In the genomic region with DNA sequence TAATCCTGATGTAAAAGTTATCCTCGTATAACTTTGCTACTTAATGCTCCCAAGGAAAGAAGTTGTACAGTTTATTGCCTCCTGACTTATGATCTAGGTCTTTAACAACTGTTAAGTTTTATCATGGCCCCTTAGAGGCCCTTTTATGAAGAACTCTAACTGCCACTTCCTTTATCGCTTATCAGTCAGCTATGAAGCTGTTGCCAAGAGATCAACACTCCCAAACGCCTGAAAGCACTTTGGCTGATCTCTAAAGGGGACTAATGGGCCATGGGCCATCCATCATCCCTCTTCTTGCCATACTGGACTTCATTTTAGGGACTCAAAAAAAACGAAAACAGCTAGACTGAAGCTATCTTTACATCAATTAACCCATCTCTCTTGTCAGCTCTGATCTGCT, we compare ENCODE assay signal across 25 mouse cellular contexts.
DNase-seq lines count a peak whose midpoint lies in the region; ATAC-seq and TF ChIP-seq lines count a peak whose summit lies in the region.
"Had no signal": no experiment of that assay in that cellular context is flagged by ENCODE, and none has a peak within 500 bp of the region (broad histone marks: within the 10 kb centered on the region; RNA-seq: fewer than 3 reads in every experiment).

No protein-coding gene starts in this region.

- no peak overlapping the region for H3K9ac ChIP-seq in kidney, postnatal 0 days (ENCODE audit: low read depth, low read length)
- no peak overlapping the region for H3K9ac ChIP-seq in midbrain, postnatal 0 days (replicated peaks; ENCODE audit: low read length, poor library complexity, severe bottlenecking)
- H3K9ac ChIP-seq in midbrain, embryonic 15.5 days: no peak overlapping the region
- no peak overlapping the region for H3K9ac ChIP-seq in intestine, embryonic 16.5 days (ENCODE audit: low read depth, low read length)
- H3K9ac ChIP-seq: heart, embryonic 13.5 days; limb, embryonic 12.5 days; liver, embryonic 12.5 days; stomach, embryonic 15.5 days had no signal

- no peaks in the 10 kb centered on the region for H3K36me3 ChIP-seq in kidney, postnatal 0 days (ENCODE audit: insufficient read depth, low read length)
- no peaks in the 10 kb centered on the region for H3K36me3 ChIP-seq in midbrain, postnatal 0 days (ENCODE audit: insufficient read depth, low read length)
- no peaks in the 10 kb centered on the region for H3K36me3 ChIP-seq in midbrain, embryonic 15.5 days (replicated peaks)
- H3K36me3 ChIP-seq in intestine, embryonic 16.5 days (ENCODE audit: control insufficient read depth, insufficient read depth, low read length): no peaks in the 10 kb centered on the region
- H3K36me3 ChIP-seq: forebrain, embryonic 10.5 days; heart, embryonic 13.5 days; limb, embryonic 12.5 days; liver, embryonic 12.5 days; stomach, embryonic 15.5 days had no signal

- H3K9me3 ChIP-seq in kidney, postnatal 0 days (replicated peaks; ENCODE audit: low read length): no peaks in the 10 kb centered on the region
- H3K9me3 ChIP-seq in midbrain, postnatal 0 days (ENCODE audit: low read length): no peaks in the 10 kb centered on the region
- H3K9me3 ChIP-seq in midbrain, embryonic 15.5 days: no peaks in the 10 kb centered on the region
- H3K9me3 ChIP-seq in intestine, embryonic 16.5 days (ENCODE audit: control insufficient read depth, low read length): no peaks in the 10 kb centered on the region
- H3K9me3 ChIP-seq: forebrain, embryonic 10.5 days; heart, embryonic 13.5 days; limb, embryonic 12.5 days; liver, embryonic 12.5 days; stomach, embryonic 15.5 days had no signal

- H3K4me1 ChIP-seq in kidney, postnatal 0 days (replicated peaks; ENCODE audit: insufficient read depth, low read length): no peaks in the 10 kb centered on the region
- H3K4me1 ChIP-seq in midbrain, postnatal 0 days (ENCODE audit: insufficient read depth, low read length): no peaks in the 10 kb centered on the region
- no peaks in the 10 kb centered on the region for H3K4me1 ChIP-seq in midbrain, embryonic 15.5 days
- no peaks in the 10 kb centered on the region for H3K4me1 ChIP-seq in intestine, embryonic 16.5 days (ENCODE audit: control insufficient read depth, insufficient read depth, low read length)
- H3K4me1 ChIP-seq: forebrain, embryonic 10.5 days; heart, embryonic 13.5 days; limb, embryonic 12.5 days; stomach, embryonic 15.5 days had no signal

- ATAC-seq in kidney, postnatal 0 days (replicated peaks; ENCODE audit: low FRiP score, low read depth): no peak
- no peak for ATAC-seq in midbrain, postnatal 0 days (ENCODE audit: low FRiP score)
- ATAC-seq in midbrain, embryonic 15.5 days (replicated peaks): no peak
- ATAC-seq in intestine, embryonic 16.5 days: peak; percentile 77
- no peak for ATAC-seq in inflammation-experienced regulatory T-cells, adult 6 months
- ATAC-seq: forebrain, embryonic 16.5 days; hindbrain, postnatal 0 days; liver, embryonic 12.5 days; midbrain, embryonic 16.5 days had no signal

- peak; percentile 57 for DNase-seq in kidney, postnatal 0 days (ENCODE audit: low spot score)
- no peak for DNase-seq in kidney, adult 11 months
- DNase-seq in midbrain, postnatal 0 days (ENCODE audit: low spot score): peak; percentile 13
- no peak for DNase-seq in layer of hippocampus, postnatal 14 days (ENCODE audit: low spot score in 2 of 2)
- DNase-seq: adrenal gland, postnatal 10 days; B cell, adult 2 months; cerebellum, adult 18-20 months; cerebellum, postnatal 36 days; gastrocnemius, postnatal 36 days; heart, adult 2 months; heart, postnatal 14 days; lung, adult 2 months; thymus, postnatal 25 days had no signal

- no peak overlapping the region for H3K4me2 ChIP-seq in kidney, postnatal 0 days (ENCODE audit: low read length)
- H3K4me2 ChIP-seq in midbrain, postnatal 0 days (ENCODE audit: low read depth, low read length, poor library complexity, severe bottlenecking): no peak overlapping the region
- H3K4me2 ChIP-seq in midbrain, embryonic 15.5 days: no peak overlapping the region
- H3K4me2 ChIP-seq in intestine, embryonic 16.5 days (ENCODE audit: low read depth, low read length): no peak overlapping the region
- H3K4me2 ChIP-seq: heart, embryonic 13.5 days; limb, embryonic 12.5 days; liver, embryonic 12.5 days; stomach, embryonic 15.5 days had no signal

- no peaks in the 10 kb centered on the region for H3K27me3 ChIP-seq in kidney, postnatal 0 days (ENCODE audit: insufficient read depth, low read length)
- H3K27me3 ChIP-seq in midbrain, postnatal 0 days (ENCODE audit: insufficient read depth, low read length): no peaks in the 10 kb centered on the region
- no peaks in the 10 kb centered on the region for H3K27me3 ChIP-seq in midbrain, embryonic 15.5 days (replicated peaks)
- no peaks in the 10 kb centered on the region for H3K27me3 ChIP-seq in intestine, embryonic 16.5 days (replicated peaks; ENCODE audit: control insufficient read depth, insufficient read depth, low read length)
- H3K27me3 ChIP-seq: CH12.LX; heart, embryonic 13.5 days; limb, embryonic 12.5 days; liver, embryonic 12.5 days; stomach, embryonic 15.5 days had no signal

- no peak for TF ChIP-seq CTCF in kidney, postnatal 0 days (IDR thresholded peaks at IDR 0.05; ENCODE audit: low read depth)
- TF ChIP-seq CTCF in midbrain, postnatal 0 days (IDR thresholded peaks at IDR 0.05): no peak

- WGBS in kidney, postnatal 0 days: 32% methylated on average over 4 of the region's 4 CpGs
- 68% methylated on average over 4 of the region's 4 CpGs for WGBS in midbrain, postnatal 0 days
- 71% methylated on average over 4 of the region's 4 CpGs for WGBS in midbrain, embryonic 15.5 days
- 36% methylated on average over 4 of the region's 4 CpGs for WGBS in intestine, embryonic 16.5 days

- no peak overlapping the region for H3K4me3 ChIP-seq in kidney, postnatal 0 days (replicated peaks; ENCODE audit: low read depth, low read length)
- H3K4me3 ChIP-seq in midbrain, postnatal 0 days (ENCODE audit: low read depth, low read length): no peak overlapping the region
- no peak overlapping the region for H3K4me3 ChIP-seq in midbrain, embryonic 15.5 days
- H3K4me3 ChIP-seq in intestine, embryonic 16.5 days (ENCODE audit: low read length): no peak overlapping the region
- H3K4me3 ChIP-seq: forebrain, embryonic 10.5 days; heart, adult 2 months; heart, embryonic 13.5 days; limb, embryonic 12.5 days; liver, embryonic 12.5 days; stomach, embryonic 15.5 days had no signal

- H3K27ac ChIP-seq in kidney, postnatal 0 days: no peak overlapping the region
- no peak overlapping the region for H3K27ac ChIP-seq in midbrain, postnatal 0 days (ENCODE audit: low read depth, low read length)
- H3K27ac ChIP-seq in midbrain, embryonic 15.5 days: no peak overlapping the region
- H3K27ac ChIP-seq in intestine, embryonic 16.5 days (ENCODE audit: low read length): no peak overlapping the region
- H3K27ac ChIP-seq: forebrain, embryonic 10.5 days; heart, adult 2 months; heart, embryonic 13.5 days; hindbrain, postnatal 0 days; limb, embryonic 12.5 days; liver, embryonic 12.5 days; stomach, embryonic 15.5 days had no signal

Comparison
In these comparisons a context has a peak if more than half of its experiments do, and no peak if none do; other contexts are left out.
1. DNase-seq: peak in kidney, postnatal 0 days (single experiment) and midbrain, postnatal 0 days (single experiment); none in kidney, adult 11 months (single experiment) and layer of hippocampus, postnatal 14 days (0 of 2).